Mouse (Mus musculus): ENCODE measurements around the gene Selenok.

DNA sequence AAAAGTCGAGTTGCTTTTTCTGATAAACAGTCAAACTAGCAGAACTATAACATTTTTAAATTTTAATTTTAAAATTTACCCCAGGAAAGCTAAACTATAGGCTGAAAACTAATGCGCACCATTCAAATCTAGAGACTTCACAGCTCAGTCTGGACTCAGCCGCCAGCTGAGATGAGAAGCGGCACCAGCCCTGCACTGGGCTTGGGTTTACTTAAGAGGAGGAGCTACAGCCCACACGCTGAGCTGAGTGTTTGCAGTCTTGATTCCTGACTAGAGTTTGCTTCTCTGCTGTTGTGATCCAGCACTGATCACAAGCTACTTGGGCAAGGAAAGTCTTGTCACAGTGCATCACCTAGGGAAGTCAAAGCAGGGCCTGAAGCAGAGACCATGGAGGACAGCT lies 3.9 kb downstream of the Selenok start:
- no peak for TF ChIP-seq POLR2A (IDR thresholded peaks at IDR 0.05; ENCODE audit: borderline replicate concordance, low read depth, low read length)
- TF ChIP-seq CTCF (IDR thresholded peaks at IDR 0.05; ENCODE audit: low read depth, low read length), result no peak

Measured in bone marrow macrophage, adult 2 months (primary cell).